Mouse (Mus musculus) mature B cell (primary cell): ENCODE data around the gene Sirt5.

Source experiments
- in situ Hi-C: fragments of 300-500 bp; cut with MboI; formaldehyde crosslinking; loops from 2 replicates; pipeline ENCODE4 v1.14.3; 2019

Sirt5 gene

DNA sequence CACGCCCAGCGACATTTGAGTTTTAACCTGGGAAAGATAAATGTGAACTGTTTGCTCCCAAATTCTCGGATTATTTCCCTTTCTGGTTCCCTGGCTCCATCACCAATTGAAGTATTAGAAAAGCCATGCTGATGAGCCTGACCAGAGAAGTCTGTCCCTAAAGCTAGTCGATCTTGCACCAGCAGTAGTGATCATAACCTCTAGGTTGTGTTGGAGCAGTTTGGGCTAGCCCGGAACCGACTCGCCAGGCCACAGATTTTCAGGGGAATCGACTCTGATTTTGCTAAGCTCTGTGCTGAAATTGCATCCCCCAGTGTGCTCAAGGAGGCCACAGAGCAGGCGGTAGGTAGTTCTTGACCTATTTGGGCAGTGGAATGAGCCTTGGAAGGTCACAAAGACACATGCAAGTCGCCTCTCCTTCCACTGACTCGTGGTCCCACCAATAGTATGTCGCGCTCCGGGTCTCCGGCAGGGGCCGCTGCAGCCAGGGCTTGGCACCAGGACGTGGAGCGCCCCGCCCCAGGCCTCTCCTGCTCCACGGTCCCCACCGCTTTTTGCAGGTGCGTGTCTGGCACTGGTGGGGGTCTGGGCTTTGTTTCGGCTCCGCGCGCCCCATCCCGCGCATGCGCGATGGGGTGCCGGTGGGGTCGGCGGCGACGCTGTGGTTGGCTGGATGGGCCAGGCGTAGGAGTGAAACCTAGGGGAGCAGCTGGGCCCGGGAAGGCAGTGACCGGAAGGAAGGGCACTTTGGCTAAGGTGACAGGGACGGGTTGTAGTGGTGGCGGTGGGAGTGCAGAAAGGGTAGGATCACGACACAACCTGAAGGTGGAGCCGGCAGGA lies at the start of gene Sirt5:
TSS of gene Sirt5 (plus strand) at position 512 of the 840 bp plus-strand sequence.
- in situ Hi-C loops, result no loop called here

DNA sequence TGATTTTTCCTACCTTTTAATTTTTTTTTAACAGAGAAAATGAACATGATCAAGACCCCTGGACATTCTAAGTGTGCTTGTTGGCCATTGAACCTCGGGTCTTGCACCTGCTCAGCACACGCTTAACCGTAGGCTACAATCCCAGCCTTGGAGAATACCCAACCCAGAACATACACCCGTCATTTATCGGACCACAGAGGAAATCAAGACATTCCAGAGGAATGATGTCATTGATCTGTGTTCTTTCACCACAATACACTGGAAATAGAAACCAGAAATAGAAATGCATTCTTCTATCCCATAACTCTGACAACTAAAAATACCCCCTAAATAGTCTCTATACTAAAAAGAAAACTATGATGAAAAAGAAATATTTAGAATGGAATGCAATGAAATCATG lies 47.9 kb upstream of the Sirt5 start:
- in situ Hi-C loops, result no loop called here

DNA sequence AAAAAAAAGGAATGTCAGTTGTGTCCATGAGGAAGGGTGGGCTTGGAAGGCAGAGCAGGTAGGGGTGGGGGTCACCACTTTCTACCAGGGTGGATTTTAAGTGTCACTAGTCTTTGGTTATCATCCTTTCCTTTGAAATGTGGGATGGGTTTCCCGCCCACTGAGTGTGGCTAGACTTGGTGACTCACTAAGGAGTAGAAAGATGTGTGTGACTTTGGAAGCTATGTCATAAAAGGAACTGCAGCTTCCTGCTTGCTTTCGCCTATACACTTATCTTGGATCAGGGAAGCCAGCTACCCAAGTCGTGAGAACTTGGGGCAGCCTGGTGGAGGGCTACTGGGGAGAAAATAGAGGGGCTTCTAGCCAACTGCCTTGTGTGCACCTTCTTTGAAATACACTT lies 45.9 kb upstream of the Sirt5 start:
- in situ Hi-C loops, result no loop called here

DNA sequence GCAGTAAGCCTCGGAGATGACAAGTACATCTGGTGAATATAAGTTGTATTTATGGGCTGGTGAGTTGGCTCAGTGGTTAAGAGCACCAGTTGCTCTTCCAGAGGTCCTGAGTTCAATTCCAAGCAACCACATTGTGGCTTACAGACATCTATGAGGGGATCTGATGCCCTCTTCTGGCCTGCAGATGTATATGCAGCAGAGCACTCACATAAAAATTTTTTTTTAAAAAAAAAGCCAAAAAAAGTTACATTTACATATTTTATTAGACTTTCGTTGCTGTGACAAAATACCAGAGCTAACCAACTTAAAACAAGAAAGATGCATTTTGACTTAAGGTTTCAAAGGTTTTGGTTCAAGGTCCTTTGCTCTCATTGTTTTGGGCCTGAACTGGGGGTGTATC lies 43.8 kb upstream of the Sirt5 start:
- in situ Hi-C loops, result loop anchor here (5.0 kb wide), 1 partner anchor 129 kb away; no protein-coding TSS in a partner anchor

- in situ Hi-C loops, result no loop called here
Observed at GRCm38 (mm10) chr13:43325427-43325826, 39.9 kb upstream of the Sirt5 start.

- in situ Hi-C loops, result no loop called here
Observed at GRCm38 (mm10) chr13:43331721-43332444, 33.4 kb upstream of the Sirt5 start.

- in situ Hi-C loops, result no loop called here
Observed at GRCm38 (mm10) chr13:43332591-43332990, 32.7 kb upstream of the Sirt5 start.

DNA sequence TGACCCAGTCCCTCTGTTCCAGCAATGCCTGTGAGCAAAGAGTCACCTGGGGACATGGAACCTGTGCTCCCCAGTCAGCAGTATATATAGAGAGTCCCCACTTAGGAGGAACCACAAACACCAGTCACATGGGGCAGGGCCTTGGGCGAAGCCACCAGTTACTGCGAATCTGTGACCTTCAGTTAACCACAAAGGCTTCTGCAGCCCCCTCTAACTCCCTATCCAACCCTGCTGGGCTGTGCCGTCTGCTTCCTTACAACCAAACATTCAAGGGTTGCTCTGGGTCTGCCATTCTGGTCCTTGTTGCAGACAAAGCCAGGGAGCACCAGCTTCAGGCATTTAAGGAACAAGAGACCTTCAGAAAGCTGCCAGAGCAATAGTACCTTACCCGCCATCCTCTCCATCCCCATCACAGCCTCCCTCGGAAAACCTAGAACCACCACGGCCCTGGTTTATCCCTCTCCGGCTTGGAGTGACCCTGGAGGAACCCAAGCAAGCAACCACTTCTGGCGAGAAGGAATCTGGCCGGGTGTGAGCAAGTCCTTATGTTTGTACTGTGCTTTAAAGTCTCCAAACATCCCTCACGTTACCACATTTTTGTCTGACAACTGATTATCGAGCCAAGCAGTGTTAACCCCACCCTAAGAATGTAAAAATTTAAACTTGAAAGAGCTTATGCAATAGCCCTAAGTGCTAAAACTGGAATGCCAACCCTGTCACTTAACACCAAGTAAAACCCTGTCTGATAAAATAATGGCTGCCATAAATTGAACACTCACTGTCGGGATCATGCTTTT lies 28.7 kb upstream of the Sirt5 start:
- in situ Hi-C loops, result no loop called here

DNA sequence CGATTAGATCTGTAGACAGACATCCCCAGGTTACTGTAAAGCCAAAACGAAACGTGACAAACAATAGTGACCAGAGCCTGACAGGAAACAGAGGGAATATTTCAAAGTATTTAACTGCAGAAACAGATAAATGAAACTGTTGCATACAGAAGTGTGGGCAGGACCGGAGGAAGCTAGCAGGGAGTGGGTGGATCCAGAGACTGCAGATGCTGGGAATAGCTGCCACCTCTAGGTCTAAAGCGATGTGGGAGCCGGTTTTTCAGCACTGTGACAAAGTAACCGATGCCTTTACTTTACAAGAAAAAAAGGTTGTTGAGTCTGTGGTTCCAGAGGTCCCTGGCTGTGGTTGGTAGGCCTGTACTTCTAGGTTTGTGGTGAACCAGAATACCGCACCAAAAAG lies 27.3 kb upstream of the Sirt5 start:
- in situ Hi-C loops, result no loop called here

GRCm38 (mm10) chr13:43338632-43339031 lies 26.7 kb upstream of the Sirt5 start:
- in situ Hi-C loops, result no loop called here

DNA sequence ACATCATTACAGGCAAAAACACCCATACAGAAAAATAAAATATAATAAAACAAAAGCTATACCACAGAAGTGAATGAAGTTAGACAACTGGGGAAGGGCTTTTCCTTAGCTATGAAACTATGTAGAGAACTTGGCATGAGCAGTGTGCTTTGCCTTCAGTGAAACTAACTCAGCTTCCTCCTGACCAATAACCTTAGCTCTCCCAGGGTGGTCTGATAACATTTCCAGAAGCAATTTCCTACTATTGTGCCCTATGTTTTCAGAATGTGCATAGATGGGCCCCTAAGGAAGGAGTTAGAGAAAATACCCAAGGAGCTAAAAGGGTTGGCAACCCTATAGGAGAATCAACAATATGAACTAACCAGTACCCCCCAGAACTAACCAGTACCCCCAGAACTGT lies 18.5 kb upstream of the Sirt5 start:
- in situ Hi-C loops, result no loop called here

GRCm38 (mm10) chr13:43349376-43349775 lies 15.9 kb upstream of the Sirt5 start:
- in situ Hi-C loops, result no loop called here

- in situ Hi-C loops, result no loop called here
Observed at GRCm38 (mm10) chr13:43350489-43351169, 14.7 kb upstream of the Sirt5 start.

DNA sequence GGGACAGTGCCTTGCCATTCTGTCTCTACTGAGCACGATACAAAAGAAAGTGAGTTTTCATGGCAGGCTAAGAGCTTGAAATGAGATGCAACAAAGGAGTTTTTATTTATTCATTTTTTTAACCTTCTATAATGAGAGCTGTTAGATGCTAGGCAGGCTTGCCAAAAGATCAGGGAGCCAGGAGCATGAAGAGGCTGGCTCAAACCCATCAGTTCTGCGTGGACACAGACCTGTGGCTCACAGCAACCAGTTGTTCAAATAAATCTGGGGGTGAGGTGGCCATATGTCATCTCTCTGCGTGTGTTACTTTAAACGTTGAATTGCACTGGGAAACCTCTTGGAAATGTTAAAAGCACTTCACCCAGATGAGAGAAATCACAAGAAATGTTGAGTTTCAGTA lies 11.9 kb upstream of the Sirt5 start:
- in situ Hi-C loops, result no loop called here

GRCm38 (mm10) chr13:43354362-43354761 lies 10.9 kb upstream of the Sirt5 start:
- in situ Hi-C loops, result no loop called here

GRCm38 (mm10) chr13:43356346-43357125 lies 8.8 kb upstream of the Sirt5 start:
- in situ Hi-C loops, result no loop called here

GRCm38 (mm10) chr13:43360534-43360933 lies 4.8 kb upstream of the Sirt5 start:
- in situ Hi-C loops, result no loop called here

DNA sequence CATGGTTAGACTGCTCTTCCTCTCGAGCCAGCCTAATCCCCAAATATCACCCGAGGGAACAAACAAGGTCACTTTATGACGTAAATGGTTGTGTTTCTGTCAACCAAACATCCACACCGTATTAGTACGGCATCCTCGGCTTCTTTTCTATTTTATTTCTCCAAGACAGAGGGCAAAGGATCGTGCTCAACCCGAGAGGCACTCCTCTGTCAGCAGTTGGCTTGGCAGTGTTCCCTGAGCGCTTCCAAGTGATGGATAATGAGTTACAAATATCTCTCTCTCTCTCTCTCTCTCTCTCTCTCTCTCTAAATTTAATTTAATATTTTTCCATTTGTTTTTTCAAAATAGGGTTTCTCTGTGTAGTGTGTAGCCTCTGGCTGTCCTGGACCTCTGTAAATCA lies 2.9 kb upstream of the Sirt5 start:
- in situ Hi-C loops, result no loop called here

GRCm38 (mm10) chr13:43365825-43366184 lies 509 bp downstream of the Sirt5 start:
- in situ Hi-C loops, result no loop called here

GRCm38 (mm10) chr13:43370063-43370462 lies 4.8 kb downstream of the Sirt5 start:
- in situ Hi-C loops, result no loop called here

GRCm38 (mm10) chr13:43372892-43373291 lies 7.6 kb downstream of the Sirt5 start:
- in situ Hi-C loops, result no loop called here
